Mouse (Mus musculus): ENCODE measurements around the gene Olfr652. TPM values are rescaled to one million over a fixed set of nuclear protein-coding genes. Genes with fewer than 3 reads are reported as not detected.
A peak's percentile ranks its signal among the peaks of the same experiment; 100 is the strongest.

Gene Olfr652
- total and polyA plus RNA-seq, 3 experiments, result not detected

DNA sequence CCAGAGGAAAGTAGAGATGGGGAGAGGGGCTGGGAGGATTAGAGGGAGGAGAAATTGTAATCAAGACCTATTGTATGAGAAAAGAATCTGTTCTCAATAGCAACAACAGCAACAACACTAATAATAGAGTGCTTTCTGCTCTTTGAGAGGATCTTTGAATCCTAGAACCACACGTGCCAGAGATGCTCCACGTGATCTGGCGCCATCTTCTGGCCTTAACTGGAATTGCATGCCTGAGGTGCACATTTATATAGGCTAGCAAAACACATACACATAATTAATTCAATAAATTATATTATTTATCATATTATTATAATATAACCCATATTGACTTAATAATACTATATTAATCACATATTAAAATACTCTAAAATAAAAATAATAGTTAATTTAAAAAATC is 42.5 kb downstream of the Olfr652 start:
- Histone ChIP-seq H3K36me3 (ENCODE audit: control insufficient read depth in 1 of 2, insufficient read depth in 2 of 2, low read length in 2 of 2) (no peaks in the 10 kb centered on the region), H3K4me1 (ENCODE audit: control insufficient read depth in 1 of 2, insufficient read depth in 2 of 2, low read length in 2 of 2) (no peaks in the 10 kb centered on the region), H3K9me3 (replicated peaks; ENCODE audit: insufficient read depth, low read length) (no peaks in the 10 kb centered on the region), H3K4me3 (ENCODE audit: control insufficient read depth in 1 of 2, insufficient read depth in 1 of 2, low read depth in 2 of 2, low read length in 2 of 2) (no peak overlapping the region), H3K9ac (ENCODE audit: control insufficient read depth, low read depth, low read length, poor library complexity, severe bottlenecking) (no peak overlapping the region), H3K79me2 (ENCODE audit: control insufficient read depth, insufficient read depth, low read length, poor library complexity) (no peaks in the 10 kb centered on the region), H3K27me3 (ENCODE audit: control insufficient read depth in 1 of 2, insufficient read depth in 2 of 2, low read length in 2 of 2) (no peaks in the 10 kb centered on the region), H3K27ac (ENCODE audit: control insufficient read depth, low read depth, low read length) (no peak overlapping the region)
- peak; percentile 57 for DNase-seq (ENCODE audit: low read depth, low spot score)
- no peak for TF ChIP-seq ETS1 (IDR thresholded peaks at IDR 0.05; ENCODE audit: low read depth, low read length)
- 0 out of 2 replicates have a peak, but pooled peaks have one; percentile 52 for TF ChIP-seq MYC (IDR thresholded peaks at IDR 0.05; ENCODE audit: low read depth, low read length)
- TF ChIP-seq BHLHE40 (IDR thresholded peaks at IDR 0.05; ENCODE audit: borderline replicate concordance, low read depth, low read length), result peak; percentile 84
- TF ChIP-seq MAX (IDR thresholded peaks at IDR 0.05; ENCODE audit: low read length), result peak; percentile 61; the same call in 1 of the 2 replicates
- TF ChIP-seq MEF2A (IDR thresholded peaks at IDR 0.05; ENCODE audit: extremely low read depth, insufficient replicate concordance, low read depth, low read length, poor library complexity, severe bottlenecking), result no peak
- peak; percentile 77 for TF ChIP-seq SMC3 (IDR thresholded peaks at IDR 0.05; ENCODE audit: low read depth, low read length)
- TF ChIP-seq MXI1 (IDR thresholded peaks at IDR 0.05; ENCODE audit: low read depth, low read length), result no peak
- no peak for TF ChIP-seq GATA1 (IDR thresholded peaks at IDR 0.05; ENCODE audit: low read depth, low read length)
- peak; percentile 68 to 83 (median 77) for TF ChIP-seq CTCF (IDR thresholded peaks at IDR 0.05 in 2 of 3, conservative IDR thresholded peaks at IDR 0.05 in 1 of 3; ENCODE audit: control insufficient read depth in 1 of 3, insufficient read depth in 1 of 3, low read depth in 2 of 3, low read length in 3 of 3, poor library complexity in 1 of 3, severe bottlenecking in 1 of 3)
- no peak for TF ChIP-seq ELF1 (IDR thresholded peaks at IDR 0.05; ENCODE audit: low read depth, low read length)
- TF ChIP-seq POLR2AphosphoS5 (IDR thresholded peaks at IDR 0.05; ENCODE audit: borderline replicate concordance, low read depth, low read length), result no peak
- no peak for TF ChIP-seq RCOR1 (IDR thresholded peaks at IDR 0.05; ENCODE audit: low read depth, low read length)
- peak; percentile 45; the same call in 1 of the 2 replicates for TF ChIP-seq USF1 (IDR thresholded peaks at IDR 0.05; ENCODE audit: low read depth, low read length)
- TF ChIP-seq E2F4 (IDR thresholded peaks at IDR 0.05; ENCODE audit: borderline replicate concordance, low read depth, low read length), result no peak
- peak; percentile 76 for TF ChIP-seq RAD21 (IDR thresholded peaks at IDR 0.05; ENCODE audit: low read depth, low read length)
- TF ChIP-seq ZC3H11A (IDR thresholded peaks at IDR 0.05; ENCODE audit: low read depth, low read length), result peak; percentile 61

DNA sequence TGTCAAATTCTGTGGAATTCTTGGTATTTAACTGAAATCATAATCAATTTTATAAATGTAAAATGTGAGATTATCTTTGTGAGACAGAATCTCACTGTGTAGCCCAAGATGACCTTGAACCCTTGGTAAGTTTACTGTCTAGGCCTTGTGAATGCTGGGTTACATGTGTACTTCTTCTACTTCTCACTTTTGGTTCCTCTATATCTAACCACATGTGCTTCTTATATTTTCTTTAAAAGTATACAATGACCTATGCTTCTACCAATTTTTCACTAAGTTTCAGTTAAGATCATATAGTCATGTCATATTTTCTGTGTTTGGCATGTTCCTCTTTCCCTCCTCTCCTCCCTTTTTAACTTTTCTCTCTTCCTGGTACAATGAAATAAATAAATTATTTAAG is 44.0 kb downstream of the Olfr652 start:
- no peaks in the 10 kb centered on the region for H3K9me3 ChIP-seq (replicated peaks; ENCODE audit: insufficient read depth, low read length)
- no peak for DNase-seq (ENCODE audit: low read depth, low spot score)
- no peak overlapping the region for H3K4me3 ChIP-seq (ENCODE audit: control insufficient read depth in 1 of 2, insufficient read depth in 1 of 2, low read depth in 2 of 2, low read length in 2 of 2)

More for the DNA sequence above, 44.0 kb downstream of the Olfr652 start:
- Histone ChIP-seq H3K4me1 (ENCODE audit: control insufficient read depth in 1 of 2, insufficient read depth in 2 of 2, low read length in 2 of 2) (no peaks in the 10 kb centered on the region), H3K36me3 (ENCODE audit: control insufficient read depth in 1 of 2, insufficient read depth in 2 of 2, low read length in 2 of 2) (no peaks in the 10 kb centered on the region), H3K9ac (ENCODE audit: control insufficient read depth, low read depth, low read length, poor library complexity, severe bottlenecking) (no peak overlapping the region), H3K27ac (ENCODE audit: control insufficient read depth, low read depth, low read length) (no peak overlapping the region), H3K79me2 (ENCODE audit: control insufficient read depth, insufficient read depth, low read length, poor library complexity) (no peaks in the 10 kb centered on the region), H3K27me3 (ENCODE audit: control insufficient read depth in 1 of 2, insufficient read depth in 2 of 2, low read length in 2 of 2) (no peaks in the 10 kb centered on the region)
- TF ChIP-seq JUND (IDR thresholded peaks at IDR 0.05; ENCODE audit: low read depth, low read length), result no peak
- TF ChIP-seq TAL1 (IDR thresholded peaks at IDR 0.05; ENCODE audit: low read length), result no peak
- TF ChIP-seq SIN3A (IDR thresholded peaks at IDR 0.05; ENCODE audit: low read length), result no peak
- no peak for TF ChIP-seq NELFE (IDR thresholded peaks at IDR 0.05; ENCODE audit: low read depth, low read length)
- TF ChIP-seq ELF1 (IDR thresholded peaks at IDR 0.05; ENCODE audit: low read depth, low read length), result no peak
- TF ChIP-seq MAX (IDR thresholded peaks at IDR 0.05; ENCODE audit: low read length), result no peak
- TF ChIP-seq RCOR1 (IDR thresholded peaks at IDR 0.05; ENCODE audit: low read depth, low read length), result no peak
- no peak for TF ChIP-seq USF1 (IDR thresholded peaks at IDR 0.05; ENCODE audit: low read depth, low read length)
- TF ChIP-seq KAT2A (conservative IDR thresholded peaks at IDR 0.05; ENCODE audit: low read depth, low read length), result no peak
- TF ChIP-seq SMC3 (IDR thresholded peaks at IDR 0.05; ENCODE audit: low read depth, low read length), result no peak
- no peak for TF ChIP-seq POLR2A (IDR thresholded peaks at IDR 0.05; ENCODE audit: control insufficient read depth in 1 of 2, insufficient read depth in 1 of 2, low read depth in 1 of 2, low read length in 2 of 2, poor library complexity in 1 of 2)
- TF ChIP-seq MYC (IDR thresholded peaks at IDR 0.05; ENCODE audit: low read depth, low read length), result no peak
- no peak for TF ChIP-seq ETS1 (IDR thresholded peaks at IDR 0.05; ENCODE audit: low read depth, low read length)
- no peak for TF ChIP-seq UBTF (IDR thresholded peaks at IDR 0.05; ENCODE audit: borderline replicate concordance, insufficient read depth, low read depth, low read length)
- TF ChIP-seq ZNF384 (IDR thresholded peaks at IDR 0.05; ENCODE audit: low read depth, low read length), result no peak
- TF ChIP-seq TBP (IDR thresholded peaks at IDR 0.05; ENCODE audit: low read depth, low read length), result no peak
- no peak for TF ChIP-seq MEF2A (IDR thresholded peaks at IDR 0.05; ENCODE audit: extremely low read depth, insufficient replicate concordance, low read depth, low read length, poor library complexity, severe bottlenecking)
